Mouse (Mus musculus): ENCODE data around the gene Clybl. TPM values are rescaled to one million over a fixed set of nuclear protein-coding genes. Genes with fewer than 3 reads are reported as not detected.
A peak's percentile ranks its signal among the peaks of the same experiment; 100 is the strongest.

Clybl gene
- polyA plus RNA-seq, 1 experiment, result 66.7 TPM

GRCm38 (mm10) chr14:122303821-122304220, 122.3 kb downstream of the Clybl start:
- Histone ChIP-seq H3K4me3 (ENCODE audit: insufficient read depth, low read depth, low read length) (no peak overlapping the region), H3K36me3 (ENCODE audit: control insufficient read depth, insufficient read depth, low read length) (no peaks in the 10 kb centered on the region), H3K27me3 (replicated peaks; ENCODE audit: control insufficient read depth, insufficient read depth, low read length) (no peaks in the 10 kb centered on the region), H3K4me1 (ENCODE audit: control insufficient read depth, insufficient read depth, low read length) (no peaks in the 10 kb centered on the region), H3K27ac (ENCODE audit: insufficient read depth, low read depth, low read length) (no peak overlapping the region)
- TF ChIP-seq CTCF (conservative IDR thresholded peaks at IDR 0.05; ENCODE audit: insufficient read depth, insufficient read length, low read depth, low read length) (no peak), POLR2A (IDR thresholded peaks at IDR 0.05; ENCODE audit: low read depth, low read length) (no peak)
- 59% methylated on average over 1 of the region's 1 CpGs for WGBS
- DNase-seq, result no peak

DNA sequence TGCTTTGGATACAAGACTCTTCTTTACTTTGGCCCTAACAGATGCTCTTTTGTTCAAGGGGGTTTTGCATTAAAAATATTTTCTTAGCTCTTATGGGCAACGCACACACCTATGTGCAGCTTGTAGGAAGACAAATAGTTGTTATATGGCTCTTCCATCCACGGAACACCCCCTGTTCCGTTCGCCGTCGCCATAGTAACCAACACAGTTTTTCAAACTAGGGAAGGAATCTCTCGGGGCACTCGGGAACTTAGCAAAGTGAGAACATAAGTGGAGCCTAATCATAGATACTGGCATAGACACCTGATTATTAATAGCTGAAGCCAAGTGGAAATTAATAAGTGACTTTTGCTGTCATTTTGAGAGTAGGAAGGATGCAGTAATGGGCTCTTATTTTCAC, 123.6 kb downstream of the Clybl start:
- WGBS, result 78% methylated on average over 8 of the region's 8 CpGs
- TF ChIP-seq CTCF (conservative IDR thresholded peaks at IDR 0.05; ENCODE audit: insufficient read depth, insufficient read length, low read depth, low read length) (no peak), POLR2A (IDR thresholded peaks at IDR 0.05; ENCODE audit: low read depth, low read length) (no peak)
- no peak for DNase-seq
- no peak overlapping the region for H3K27ac ChIP-seq (ENCODE audit: insufficient read depth, low read depth, low read length)
- H3K36me3 ChIP-seq (ENCODE audit: control insufficient read depth, insufficient read depth, low read length), result no peaks in the 10 kb centered on the region
- H3K4me1 ChIP-seq (ENCODE audit: control insufficient read depth, insufficient read depth, low read length), result no peaks in the 10 kb centered on the region; the same call in 1 of the 2 replicates
- H3K4me3 ChIP-seq (ENCODE audit: insufficient read depth, low read depth, low read length), result no peak overlapping the region
- no peaks in the 10 kb centered on the region for H3K27me3 ChIP-seq (replicated peaks; ENCODE audit: control insufficient read depth, insufficient read depth, low read length)

DNA sequence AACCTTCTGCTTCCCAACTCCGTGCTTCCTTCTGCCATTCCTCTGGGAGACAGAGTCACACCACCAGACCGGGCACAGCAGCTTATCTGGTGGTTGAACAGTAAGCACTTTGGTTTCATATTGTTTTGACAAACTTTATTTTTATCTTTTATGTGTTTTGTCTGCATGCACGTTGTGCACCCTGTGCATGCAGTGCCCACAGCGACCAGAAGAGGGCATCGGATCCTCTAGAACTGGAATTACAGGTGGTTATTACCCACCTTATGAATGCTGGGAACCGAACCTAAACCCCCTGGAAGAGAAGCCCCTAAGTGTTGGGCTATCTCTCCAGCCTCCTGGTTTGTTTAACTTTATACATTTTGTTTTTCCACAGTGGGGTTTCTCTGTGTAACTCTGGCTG, 130.9 kb downstream of the Clybl start:
- TF ChIP-seq CTCF (conservative IDR thresholded peaks at IDR 0.05; ENCODE audit: insufficient read depth, insufficient read length, low read depth, low read length), result 0 out of 2 replicates have a peak, but pooled peaks have one; percentile 15
- TF ChIP-seq POLR2A (IDR thresholded peaks at IDR 0.05; ENCODE audit: low read depth, low read length), result no peak
- no peak for DNase-seq
- 98% methylated on average over 6 of the region's 6 CpGs for WGBS
- no peaks in the 10 kb centered on the region; the same call in 1 of the 2 replicates for H3K4me1 ChIP-seq (ENCODE audit: control insufficient read depth, insufficient read depth, low read length)
- no peaks in the 10 kb centered on the region for H3K27me3 ChIP-seq (replicated peaks; ENCODE audit: control insufficient read depth, insufficient read depth, low read length)
- no peaks in the 10 kb centered on the region for H3K36me3 ChIP-seq (ENCODE audit: control insufficient read depth, insufficient read depth, low read length)
- no peak overlapping the region for H3K27ac ChIP-seq (ENCODE audit: insufficient read depth, low read depth, low read length)
- H3K4me3 ChIP-seq (ENCODE audit: insufficient read depth, low read depth, low read length), result no peak overlapping the region

GRCm38 (mm10) chr14:122313328-122313727, 131.8 kb downstream of the Clybl start:
- no peak for DNase-seq
- TF ChIP-seq CTCF (conservative IDR thresholded peaks at IDR 0.05; ENCODE audit: insufficient read depth, insufficient read length, low read depth, low read length) (no peak), POLR2A (IDR thresholded peaks at IDR 0.05; ENCODE audit: low read depth, low read length) (no peak)
- no peak overlapping the region for H3K4me3 ChIP-seq (ENCODE audit: insufficient read depth, low read depth, low read length)
- no peak overlapping the region for H3K27ac ChIP-seq (ENCODE audit: insufficient read depth, low read depth, low read length)
- no peaks in the 10 kb centered on the region for H3K36me3 ChIP-seq (ENCODE audit: control insufficient read depth, insufficient read depth, low read length)
- H3K4me1 ChIP-seq (ENCODE audit: control insufficient read depth, insufficient read depth, low read length), result no peaks in the 10 kb centered on the region; the same call in 1 of the 2 replicates
- WGBS, result 91% methylated on average over 4 of the region's 4 CpGs
- H3K27me3 ChIP-seq (replicated peaks; ENCODE audit: control insufficient read depth, insufficient read depth, low read length), result no peaks in the 10 kb centered on the region

DNA sequence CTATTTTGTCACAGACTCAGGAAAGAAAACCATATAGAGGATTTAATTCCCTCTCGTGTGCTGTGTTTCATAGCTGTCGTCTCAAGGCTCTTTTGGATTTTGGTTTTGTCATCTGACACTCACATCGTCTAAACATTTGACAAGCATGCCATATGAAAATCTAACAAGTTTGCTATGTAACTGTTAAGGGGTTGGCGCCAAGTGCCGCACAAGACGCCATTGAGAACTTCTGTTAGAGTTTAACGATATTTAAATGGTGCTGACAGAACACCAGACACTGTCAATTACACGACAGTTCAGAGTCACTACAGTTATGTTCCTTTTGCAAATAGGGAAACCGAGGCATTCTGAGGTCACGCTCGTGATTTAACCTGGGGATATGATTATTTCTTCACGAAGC, 134.2 kb downstream of the Clybl start:
- H3K4me3 ChIP-seq (ENCODE audit: insufficient read depth, low read depth, low read length), result no peak overlapping the region
- H3K27me3 ChIP-seq (replicated peaks; ENCODE audit: control insufficient read depth, insufficient read depth, low read length), result no peaks in the 10 kb centered on the region
- no peak overlapping the region for H3K27ac ChIP-seq (ENCODE audit: insufficient read depth, low read depth, low read length)
- no peaks in the 10 kb centered on the region for H3K4me1 ChIP-seq (ENCODE audit: control insufficient read depth, insufficient read depth, low read length)
- TF ChIP-seq POLR2A (IDR thresholded peaks at IDR 0.05; ENCODE audit: low read depth, low read length) (no peak), CTCF (conservative IDR thresholded peaks at IDR 0.05; ENCODE audit: insufficient read depth, insufficient read length, low read depth, low read length) (no peak)
- WGBS, result 93% methylated on average over 12 of the region's 12 CpGs
- no peak for DNase-seq
- H3K36me3 ChIP-seq (ENCODE audit: control insufficient read depth, insufficient read depth, low read length), result no peaks in the 10 kb centered on the region

DNA sequence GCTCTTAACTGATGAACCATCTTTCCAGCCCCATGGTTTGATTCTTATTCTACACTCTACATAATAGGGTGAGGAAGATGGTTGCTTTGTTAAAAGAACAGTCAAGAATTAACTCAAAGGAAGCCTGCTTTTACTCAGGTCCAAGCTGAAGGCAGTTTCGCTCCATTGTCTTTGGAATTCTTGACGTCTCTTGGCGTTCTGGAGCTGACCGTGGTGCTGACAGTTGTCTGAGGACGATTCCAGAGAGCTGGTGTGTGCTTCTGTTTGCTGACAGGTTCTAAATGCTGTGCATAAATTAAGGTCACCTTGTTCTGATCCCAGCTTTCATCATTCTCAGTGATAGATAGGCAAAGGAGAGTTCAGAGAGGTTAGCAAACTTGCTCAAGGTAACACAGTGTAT, 140.6 kb downstream of the Clybl start:
- Histone ChIP-seq H3K27ac (ENCODE audit: insufficient read depth, low read depth, low read length) (no peak overlapping the region), H3K4me3 (ENCODE audit: insufficient read depth, low read depth, low read length) (no peak overlapping the region), H3K4me1 (ENCODE audit: control insufficient read depth, insufficient read depth, low read length) (no peaks in the 10 kb centered on the region), H3K27me3 (replicated peaks; ENCODE audit: control insufficient read depth, insufficient read depth, low read length) (no peaks in the 10 kb centered on the region), H3K36me3 (ENCODE audit: control insufficient read depth, insufficient read depth, low read length) (no peaks in the 10 kb centered on the region)
- TF ChIP-seq CTCF (conservative IDR thresholded peaks at IDR 0.05; ENCODE audit: insufficient read depth, insufficient read length, low read depth, low read length) (no peak), POLR2A (IDR thresholded peaks at IDR 0.05; ENCODE audit: low read depth, low read length) (no peak)
- no peak for DNase-seq
- 47% methylated on average over 5 of the region's 5 CpGs for WGBS

GRCm38 (mm10) chr14:122323838-122324458, 142.4 kb downstream of the Clybl start:
- DNase-seq, result no peak
- Histone ChIP-seq H3K4me3 (ENCODE audit: insufficient read depth, low read depth, low read length) (no peak overlapping the region), H3K4me1 (ENCODE audit: control insufficient read depth, insufficient read depth, low read length) (no peaks in the 10 kb centered on the region), H3K36me3 (ENCODE audit: control insufficient read depth, insufficient read depth, low read length) (no peaks in the 10 kb centered on the region), H3K27me3 (replicated peaks; ENCODE audit: control insufficient read depth, insufficient read depth, low read length) (no peaks in the 10 kb centered on the region), H3K27ac (ENCODE audit: insufficient read depth, low read depth, low read length) (no peak overlapping the region)
- WGBS, result 83% methylated on average over 9 of the region's 9 CpGs
- no peak for TF ChIP-seq CTCF (conservative IDR thresholded peaks at IDR 0.05; ENCODE audit: insufficient read depth, insufficient read length, low read depth, low read length)
- no peak for TF ChIP-seq POLR2A (IDR thresholded peaks at IDR 0.05; ENCODE audit: low read depth, low read length)
